Mouse (Mus musculus) kidney, adult 9 months (tissue): ENCODE data around the gene Me3.

ENCODE experiments used
- DNase-seq: peaks from one replicate; pipeline ENCODE4 v3.0.0; 2022

Gene Me3

GRCm38 (mm10) chr7:89748415-89748814, 116.2 kb downstream of the Me3 start:
- DNase-seq, result no peak

- no peak for DNase-seq
Observed at GRCm38 (mm10) chr7:89749183-89749582, 117.0 kb downstream of the Me3 start.

- DNase-seq, result no peak
Observed at GRCm38 (mm10) chr7:89766678-89767508, 134.7 kb downstream of the Me3 start.

GRCm38 (mm10) chr7:89769106-89769896, 137.1 kb downstream of the Me3 start:
- DNase-seq, result no peak

GRCm38 (mm10) chr7:89770021-89770420, 137.8 kb downstream of the Me3 start:
- no peak for DNase-seq

GRCm38 (mm10) chr7:89772906-89773305, 140.7 kb downstream of the Me3 start:
- DNase-seq, result no peak

- peak; percentile 68 for DNase-seq
Observed at GRCm38 (mm10) chr7:89773352-89773921, 141.2 kb downstream of the Me3 start.

- DNase-seq, result no peak
Observed at GRCm38 (mm10) chr7:89773926-89774325, 141.7 kb downstream of the Me3 start.

- no peak for DNase-seq
Observed at GRCm38 (mm10) chr7:89775848-89776247, 143.7 kb downstream of the Me3 start.

GRCm38 (mm10) chr7:89781391-89781790, 149.2 kb downstream of the Me3 start:
- no peak for DNase-seq

- no peak for DNase-seq
Observed at GRCm38 (mm10) chr7:89787735-89788134, 155.5 kb downstream of the Me3 start.

- no peak for DNase-seq
Observed at GRCm38 (mm10) chr7:89792576-89792975, 160.4 kb downstream of the Me3 start.

- no peak for DNase-seq
Observed at GRCm38 (mm10) chr7:89795366-89795765, 163.2 kb downstream of the Me3 start.

GRCm38 (mm10) chr7:89796351-89796801, 164.2 kb downstream of the Me3 start:
- no peak for DNase-seq

- DNase-seq, result peak; percentile 13
Observed at GRCm38 (mm10) chr7:89798358-89799020, 166.3 kb downstream of the Me3 start.

GRCm38 (mm10) chr7:89802447-89802846, 170.3 kb downstream of the Me3 start:
- DNase-seq, result peak; percentile 24

GRCm38 (mm10) chr7:89803966-89804365, 171.8 kb downstream of the Me3 start:
- no peak for DNase-seq

GRCm38 (mm10) chr7:89809400-89809799, 177.2 kb downstream of the Me3 start:
- no peak for DNase-seq

- DNase-seq, result no peak
Observed at GRCm38 (mm10) chr7:89828436-89829065, 196.4 kb downstream of the Me3 start.

- DNase-seq, result peak; percentile 19
Observed at GRCm38 (mm10) chr7:89829201-89829600, 197.0 kb downstream of the Me3 start.

GRCm38 (mm10) chr7:89833521-89833920, 201.3 kb downstream of the Me3 start:
- DNase-seq, result no peak

- no peak for DNase-seq
Observed at GRCm38 (mm10) chr7:89835566-89835965, 203.4 kb downstream of the Me3 start.

GRCm38 (mm10) chr7:89836676-89837075, 204.5 kb downstream of the Me3 start:
- DNase-seq, result no peak
